Mouse (Mus musculus) frontal cortex, adult 2 months (tissue): ENCODE measurements around the gene Auh. TPM values are rescaled to one million over a fixed set of nuclear protein-coding genes. Genes with fewer than 3 reads are reported as not detected.
A peak's percentile ranks its signal among the peaks of the same experiment; 100 is the strongest.

Experiments
- DNase-seq, 2 experiments: peaks; one replicate each; pipeline ENCODE4 v3.0.0; 2022; ENCODE audit warnings: low spot score in 1 of 2; ENCODE audit errors: extremely low spot score in 1 of 2
- polyA plus RNA-seq: library from polyadenylated mRNA; depleted of rRNA; stranded (reverse); fragments of >200 nt; gene quantifications from 2 replicates; pipeline ENCODE4 v1.2.3, GENCODE M21; 2012

The Auh gene
- polyA plus RNA-seq, 1 experiment, result 100 TPM

- no peak for DNase-seq
Observed at GRCm38 (mm10) chr13:52845618-52846017, 83.9 kb downstream of the Auh start.

DNA sequence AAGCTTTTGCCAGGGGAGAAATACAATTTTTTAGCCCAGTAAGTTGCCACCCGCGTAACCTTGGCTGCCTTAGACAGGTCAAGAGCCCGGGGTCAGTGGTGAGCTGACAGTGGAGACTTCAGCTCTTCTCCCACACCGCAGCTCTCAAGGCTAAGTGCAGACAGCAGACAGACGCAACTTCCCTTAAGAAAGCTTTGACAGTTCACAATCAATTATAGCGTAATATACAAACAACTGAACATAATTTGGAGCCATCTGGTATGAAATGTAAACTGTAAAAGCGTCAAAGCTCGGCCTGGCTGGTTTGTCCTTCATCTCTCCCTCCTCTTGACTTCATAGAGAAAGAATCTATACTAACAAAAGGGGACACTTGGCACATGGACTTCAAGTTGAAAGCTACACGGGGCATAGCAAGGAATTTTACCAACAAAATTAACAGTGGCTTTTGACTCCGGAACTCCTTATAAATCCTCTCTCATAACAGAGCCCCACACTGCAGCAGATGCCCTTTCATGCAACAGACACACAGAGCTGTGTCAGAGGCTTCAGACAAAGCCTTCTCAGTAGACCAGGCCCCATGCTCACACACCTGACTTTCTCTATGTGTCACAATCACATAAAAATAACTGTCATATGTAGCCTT, 85.8 kb downstream of the Auh start:
- no peak for DNase-seq

- no peak for DNase-seq
Observed at GRCm38 (mm10) chr13:52836231-52836630, 93.2 kb downstream of the Auh start.

- no peak for DNase-seq
Observed at GRCm38 (mm10) chr13:52834591-52834990, 94.9 kb downstream of the Auh start.

DNA sequence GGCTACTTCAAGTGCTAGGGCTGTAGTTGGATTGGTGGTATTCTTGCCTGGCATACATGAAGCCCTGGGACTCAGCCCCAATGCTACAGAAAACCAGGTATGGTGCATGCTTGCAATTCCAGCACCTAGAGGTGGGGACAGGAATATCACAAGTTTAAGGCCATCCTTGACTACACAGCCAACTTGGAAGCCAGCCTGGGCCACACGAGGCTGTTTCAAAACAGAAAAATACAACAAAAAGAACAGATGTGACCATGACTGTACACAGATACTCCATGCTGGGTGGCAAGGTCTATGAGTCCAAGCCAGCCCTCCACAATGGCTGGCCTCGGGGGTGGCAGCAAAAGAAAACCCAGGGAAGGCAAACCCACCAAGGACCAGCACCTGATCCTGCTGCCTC, 95.7 kb downstream of the Auh start:
- no peak for DNase-seq

- no peak for DNase-seq
Observed at GRCm38 (mm10) chr13:52833220-52833619, 96.3 kb downstream of the Auh start.

- no peak for DNase-seq
Observed at GRCm38 (mm10) chr13:52832481-52833170, 96.9 kb downstream of the Auh start.

GRCm38 (mm10) chr13:52831037-52831757, 98.3 kb downstream of the Auh start:
- DNase-seq, result no peak

DNA sequence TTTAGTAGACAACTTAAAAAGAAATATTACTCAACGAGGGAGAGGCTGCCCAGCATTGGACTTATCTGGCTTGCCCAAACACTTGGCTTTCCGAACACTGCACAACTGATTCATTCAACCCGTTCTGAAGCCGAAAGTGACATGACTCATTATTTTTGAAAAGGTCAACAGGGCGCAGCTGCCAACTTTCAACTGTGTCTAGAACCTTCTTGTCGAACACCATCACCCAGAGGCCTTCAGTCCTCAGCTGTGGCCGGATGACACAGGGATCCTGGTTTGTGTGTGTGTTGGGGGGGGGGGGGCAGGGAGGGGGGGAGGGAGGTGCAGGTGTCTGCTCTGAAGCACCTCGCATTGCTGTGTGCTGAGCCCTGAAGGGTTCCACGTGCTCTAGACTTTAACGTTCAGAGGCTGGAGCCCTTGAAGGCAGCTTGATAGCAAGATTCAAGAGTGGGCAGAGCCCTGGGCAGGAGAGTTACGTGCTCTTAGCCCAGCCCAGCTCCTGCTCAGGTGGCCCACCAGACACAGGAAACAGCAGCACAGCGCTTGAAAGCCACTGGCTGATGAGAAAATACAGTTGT, 100.4 kb downstream of the Auh start:
- no peak for DNase-seq

- no peak for DNase-seq
Observed at GRCm38 (mm10) chr13:52828217-52828616, 101.3 kb downstream of the Auh start.

GRCm38 (mm10) chr13:52826666-52827065, 102.8 kb downstream of the Auh start:
- no peak for DNase-seq

DNA sequence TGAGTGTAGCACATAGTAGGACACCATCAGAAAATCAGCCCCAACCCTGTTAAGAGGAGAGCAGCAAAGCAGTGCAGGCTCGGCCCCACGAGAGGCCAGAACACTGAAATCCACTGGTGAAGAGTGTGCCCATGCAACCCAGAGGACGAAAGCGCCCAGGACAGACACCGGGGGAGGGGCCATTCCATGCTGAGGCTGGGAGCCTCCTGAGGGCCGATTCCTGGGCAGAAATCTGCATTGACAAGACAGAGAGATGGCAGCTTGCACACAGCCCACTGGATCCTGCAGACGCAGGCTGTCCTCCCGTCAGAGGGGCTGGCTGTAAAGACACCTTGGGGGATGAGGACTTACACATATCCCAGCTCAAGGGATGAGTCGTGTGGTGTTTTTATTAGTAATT, 104.7 kb downstream of the Auh start:
- DNase-seq, result no peak

DNA sequence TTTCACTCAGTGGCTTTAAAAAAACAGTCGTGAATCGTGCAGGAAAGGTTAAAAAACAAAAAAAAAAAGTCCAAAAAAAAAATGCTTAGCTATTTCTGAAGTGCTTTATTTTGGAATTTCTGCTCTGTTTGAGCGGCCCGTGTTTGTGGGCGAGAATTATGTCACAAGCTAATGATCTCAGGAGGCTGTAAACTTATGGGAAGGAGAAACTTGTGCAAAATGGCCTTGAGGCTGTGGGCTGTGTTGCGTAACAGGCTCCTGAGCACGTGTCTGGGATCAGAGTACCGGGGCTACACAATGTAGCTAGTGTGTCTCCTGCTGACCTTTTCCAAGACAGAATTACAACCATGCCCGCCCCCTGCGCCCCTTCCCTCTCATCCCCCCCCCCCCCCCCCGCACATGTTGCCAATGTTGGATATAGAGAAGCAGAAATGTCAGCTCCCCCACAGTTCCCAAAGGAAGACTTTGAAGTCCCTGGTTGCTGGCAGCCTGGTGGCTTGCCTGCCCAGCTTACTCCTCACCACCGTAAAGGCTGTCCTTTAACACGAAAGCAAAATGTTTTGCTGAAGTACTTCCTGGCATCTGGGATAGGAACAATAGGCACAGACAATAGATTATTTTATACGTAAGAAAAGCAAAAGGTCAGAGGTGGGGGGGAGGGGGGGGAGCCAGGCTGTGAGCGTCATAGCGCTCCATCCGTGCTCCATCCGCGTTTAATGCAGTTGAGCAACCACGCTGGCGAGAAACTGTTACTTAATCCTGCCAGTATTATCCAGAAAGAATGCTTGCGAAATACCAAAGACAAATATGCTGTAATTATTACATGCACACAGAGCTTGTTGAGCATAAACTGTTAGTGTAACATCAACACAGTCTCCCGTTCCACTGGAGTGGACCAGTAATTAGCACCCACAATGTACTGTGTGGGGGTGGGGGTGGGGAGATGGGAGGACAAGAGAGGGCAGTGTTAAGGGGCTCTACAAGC, 107.0 kb downstream of the Auh start:
- peak in 1 of 2 experiments; percentile 28 for DNase-seq

GRCm38 (mm10) chr13:52821571-52821970, 107.9 kb downstream of the Auh start:
- no peak for DNase-seq

DNA sequence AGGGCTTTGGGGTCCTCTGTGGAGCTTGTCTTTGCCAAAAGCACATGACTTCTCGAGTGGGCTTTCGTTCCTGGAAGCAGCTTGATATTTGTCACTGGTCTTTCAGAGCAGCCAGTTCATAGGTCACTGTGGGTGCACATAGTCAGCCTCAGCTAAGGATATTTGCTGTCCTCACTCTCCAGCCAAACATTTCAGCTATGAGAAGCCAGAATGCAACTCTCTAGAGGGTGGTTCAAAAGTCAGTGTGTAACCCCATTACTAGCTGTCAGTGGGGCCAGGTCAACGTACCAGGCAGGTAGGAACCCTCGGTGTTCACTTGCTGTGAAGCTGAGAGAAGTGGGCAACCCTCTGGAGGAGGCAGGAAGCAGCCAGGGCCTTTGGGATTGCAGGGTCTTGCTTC, 109.6 kb downstream of the Auh start:
- DNase-seq, result no peak

GRCm38 (mm10) chr13:52818760-52819159, 110.7 kb downstream of the Auh start:
- DNase-seq, result no peak

DNA sequence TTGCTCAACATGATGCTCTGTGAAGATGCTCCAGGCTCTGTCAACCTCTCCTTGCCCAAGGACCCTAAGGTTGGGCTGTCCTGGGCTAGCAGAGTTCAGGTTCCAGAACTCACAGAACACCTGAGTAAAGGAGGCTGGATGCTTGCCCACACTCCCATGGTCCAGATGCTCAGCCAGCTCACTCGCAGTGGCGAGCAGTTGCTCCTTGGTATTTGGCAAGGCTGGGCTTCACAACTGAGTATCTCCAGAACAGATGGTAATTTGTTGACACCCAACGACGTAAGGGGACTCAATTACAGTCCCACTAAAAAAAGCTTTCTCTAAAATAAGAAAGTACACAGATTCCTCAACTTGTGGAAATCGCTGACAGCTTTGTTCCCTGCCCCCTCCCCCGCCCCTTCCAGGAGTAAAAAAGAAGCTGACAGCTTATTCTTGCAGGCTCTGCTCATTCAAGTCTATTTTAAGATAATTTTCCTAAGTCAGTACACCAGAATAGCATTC, 111.4 kb downstream of the Auh start:
- peak; percentile 73 to 79 for DNase-seq

DNA sequence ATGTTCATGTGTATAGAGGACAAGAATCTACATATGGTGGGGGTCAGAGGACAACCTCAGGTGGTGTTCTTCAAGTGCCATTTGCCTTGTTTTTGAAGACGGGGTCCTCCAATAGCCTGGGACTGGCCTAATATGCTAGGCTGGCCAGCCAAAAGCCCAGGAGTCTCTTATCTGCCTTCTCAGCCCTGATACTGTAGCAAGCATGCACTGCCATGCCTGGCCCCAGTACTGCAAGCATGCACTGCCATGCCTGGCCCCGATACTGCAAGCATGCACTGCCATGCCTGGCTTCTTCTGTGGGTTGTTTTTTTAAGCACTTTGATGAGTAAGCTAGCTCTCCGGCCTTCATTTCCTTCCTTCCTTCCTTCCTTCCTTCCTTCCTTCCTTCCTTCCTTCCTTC, 115.7 kb downstream of the Auh start:
- DNase-seq, result no peak

GRCm38 (mm10) chr13:52812549-52813515, 116.6 kb downstream of the Auh start:
- DNase-seq, result no peak
